Mouse (Mus musculus) liver, adult 2 months (tissue): ENCODE data around the gene Emc7. TPM values are rescaled to one million over a fixed set of nuclear protein-coding genes. Genes with fewer than 3 reads are reported as not detected.

Source experiments
- DNase-seq: peaks from one replicate; pipeline ENCODE4 v3.0.0-alpha.2; 2011; ENCODE audit warnings: low read depth, low spot score; ENCODE audit errors: extremely low read depth
- H3K27ac ChIP-seq: fragments of 200-500 bp; replicated peaks from 2 replicates; pipeline ENCODE4 v1.5.1; 2012; ENCODE audit warnings: low read depth, mild to moderate bottlenecking, control low read depth, inconsistent platforms, low read length; ENCODE audit not compliant: insufficient read depth
- H3K27me3 ChIP-seq: fragments of 200-500 bp; 2 replicates; pipeline ENCODE4 v1.6.1; 2012; ENCODE audit warnings: mild to moderate bottlenecking, moderate library complexity, low read length, inconsistent platforms; ENCODE audit not compliant: control insufficient read depth, insufficient read depth
- H3K36me3 ChIP-seq: fragments of 200-500 bp; 2 replicates; pipeline ENCODE4 v1.6.1; 2012; ENCODE audit warnings: low read length, inconsistent platforms; ENCODE audit not compliant: control insufficient read depth, insufficient read depth
- H3K4me1 ChIP-seq: fragments of 200-500 bp; 2 replicates; pipeline ENCODE4 v1.6.1; 2011; ENCODE audit warnings: low read length; ENCODE audit not compliant: control insufficient read depth, insufficient read depth
- H3K4me3 ChIP-seq: fragments of 200-500 bp; 2 replicates; pipeline ENCODE4 v1.5.1; 2011; ENCODE audit warnings: low read depth, mild to moderate bottlenecking, control low read depth, low read length, moderate library complexity; ENCODE audit not compliant: insufficient read depth
- H3K79me2 ChIP-seq: fragments of 200-500 bp; 2 replicates; pipeline ENCODE4 v1.6.1; 2012; ENCODE audit warnings: inconsistent platforms, mild to moderate bottlenecking, low read length, moderate library complexity; ENCODE audit not compliant: control insufficient read depth, insufficient read depth
- H3K9ac ChIP-seq: fragments of 200-500 bp; 2 replicates; pipeline ENCODE4 v1.6.1; 2012; ENCODE audit warnings: low read depth, mild to moderate bottlenecking, control low read depth, inconsistent platforms, low read length
- CTCF ChIP-seq: fragments of 200-500 bp; IDR thresholded peaks from 2 replicates; pipeline ENCODE4 v1.5.1; 2011; ENCODE audit warnings: low read depth, low read length, control low read depth
- POLR2A ChIP-seq: fragments of 200-500 bp; IDR thresholded peaks from 2 replicates; pipeline ENCODE4 v1.6.1; 2011; ENCODE audit warnings: low read length, control low read depth; ENCODE audit not compliant: insufficient read depth; ENCODE audit errors: extremely low read depth
- WGBS: fragments of 180-500 bp; shearing (Covaris S2); methylation state at CpG from one replicate; pipeline ENCODE4 v1.1.7; 2018; 5-methylcytosine and 5-hydroxymethylcytosine counted together
- polyA plus RNA-seq: library from polyadenylated mRNA; depleted of rRNA; stranded (reverse); fragments of >200 nt; gene quantifications from 2 replicates; pipeline ENCODE4 v1.2.3, GENCODE M21; 2012; rRNA removed
- total RNA-seq: library from RNA; depleted of rRNA; stranded (reverse); fragments of >200 nt; gene quantifications from 2 replicates; pipeline ENCODE4 v1.2.3, GENCODE M21; 2014; rRNA removed

Emc7 gene
- total and polyA plus RNA-seq, 2 experiments, result 8.0 to 19.9 TPM

- H3K27ac ChIP-seq, result no peak overlapping the region
- no peaks in the 10 kb centered on the region; the same call in 1 of the 2 replicates for H3K4me1 ChIP-seq
- H3K9ac ChIP-seq, result no peak overlapping the region
- no peak for DNase-seq
- peaks cover 6% of the 10 kb centered on the region; the same call in 1 of the 2 replicates for H3K36me3 ChIP-seq
- no peak for TF ChIP-seq POLR2A
- TF ChIP-seq CTCF, result no peak
- no peaks in the 10 kb centered on the region for H3K27me3 ChIP-seq
- H3K4me3 ChIP-seq, result no peak overlapping the region
- 0 out of 2 replicates have a peak, but pooled peaks cover 5% of the 10 kb centered on the region for H3K79me2 ChIP-seq
- 80% methylated on average over 3 of the region's 3 CpGs for WGBS
Measured at GRCm38 (mm10) chr2:112517218-112517617, 62.4 kb downstream of the Emc7 start.

GRCm38 (mm10) chr2:112518541-112518940 lies 63.7 kb downstream of the Emc7 start:
- Histone ChIP-seq H3K4me1 (no peaks in the 10 kb centered on the region; the same call in 1 of the 2 replicates), H3K27ac (no peak overlapping the region), H3K36me3 (peaks cover 6% of the 10 kb centered on the region; the same call in 1 of the 2 replicates), H3K9ac (no peak overlapping the region), H3K79me2 (0 out of 2 replicates have a peak, but pooled peaks cover 5% of the 10 kb centered on the region), H3K27me3 (no peaks in the 10 kb centered on the region), H3K4me3 (no peak overlapping the region)
- TF ChIP-seq CTCF (no peak), POLR2A (no peak)
- no peak for DNase-seq

DNA sequence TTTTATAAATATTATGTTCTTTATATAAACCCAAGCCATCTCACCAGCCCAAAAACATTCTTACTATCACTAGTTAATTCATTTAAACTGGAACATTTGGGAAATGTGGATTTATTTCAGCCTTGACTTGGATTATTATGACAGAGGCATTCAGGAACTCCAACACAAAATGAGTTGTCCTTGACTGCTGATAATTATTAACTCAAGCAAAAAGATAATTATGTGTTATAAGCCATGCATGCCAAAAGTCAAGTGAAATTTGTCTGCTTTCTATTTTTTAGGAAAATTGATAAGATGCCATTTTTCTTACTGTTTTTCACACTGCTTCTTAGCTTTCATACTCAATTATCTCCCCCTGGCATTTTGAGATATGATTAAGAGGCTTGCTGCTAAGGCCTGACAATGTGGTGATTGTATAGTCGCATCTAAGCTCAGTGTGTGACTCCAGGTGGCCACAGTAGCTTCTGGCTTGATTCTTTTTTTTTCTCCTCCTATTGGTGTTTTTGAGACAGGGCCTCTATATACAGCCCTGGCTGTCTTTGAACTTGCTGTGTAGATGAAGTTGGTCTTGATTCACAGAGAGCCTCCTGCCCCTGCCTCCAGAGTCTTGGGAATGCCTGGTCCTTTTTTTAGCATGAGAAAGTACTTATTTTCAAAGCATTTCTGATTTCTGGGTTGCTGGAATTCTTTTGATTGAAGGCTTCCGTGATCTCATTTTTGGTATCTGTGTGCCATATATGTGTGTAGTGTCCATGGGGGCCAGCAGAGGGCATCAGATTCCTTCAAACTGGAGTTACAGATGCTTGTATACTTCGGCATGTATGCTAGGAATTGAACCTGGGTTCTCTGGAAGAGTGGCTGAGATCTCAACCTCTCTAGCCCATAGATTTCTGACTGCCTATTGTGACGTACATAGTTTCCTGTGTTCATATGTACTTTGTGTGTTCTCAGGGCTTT lies 66.0 kb downstream of the Emc7 start:
- 90% methylated on average over 4 of the region's 4 CpGs for WGBS
- H3K4me1 ChIP-seq, result no peaks in the 10 kb centered on the region; the same call in 1 of the 2 replicates
- H3K36me3 ChIP-seq, result peaks cover 4% of the 10 kb centered on the region; the same call in 1 of the 2 replicates
- peak; percentile 52 for DNase-seq
- TF ChIP-seq POLR2A, result no peak
- no peak for TF ChIP-seq CTCF
- H3K9ac ChIP-seq, result no peak overlapping the region
- no peak overlapping the region for H3K27ac ChIP-seq
- no peak overlapping the region for H3K4me3 ChIP-seq
- H3K27me3 ChIP-seq, result no peaks in the 10 kb centered on the region
- 0 out of 2 replicates have a peak, but pooled peaks cover 5% of the 10 kb centered on the region for H3K79me2 ChIP-seq

Other genes with a start within 250 kb of the Emc7 start
- 0.09 and 0.67 TPM in 2 replicates for gene Lpcat4, start 215.5 kb upstream of the Emc7 start, total RNA-seq
- gene Lpcat4, start 215.5 kb upstream of the Emc7 start, polyA plus RNA-seq, result 2.2 and 2.4 TPM in 2 replicates
- not detected in 2 replicates for gene Nutm1, start 195.7 kb upstream of the Emc7 start, total RNA-seq
- gene Nutm1, start 195.7 kb upstream of the Emc7 start, polyA plus RNA-seq, result not detected in 2 replicates
- 71.2 and 82.6 TPM in 2 replicates for gene Nop10, start 193.1 kb upstream of the Emc7 start, total RNA-seq
- 61.7 and 67.8 TPM in 2 replicates for gene Nop10, start 193.1 kb upstream of the Emc7 start, polyA plus RNA-seq
- gene Slc12a6, start 189.2 kb upstream of the Emc7 start, total RNA-seq, result 12.9 and 14.8 TPM in 2 replicates
- 4.0 and 5.2 TPM in 2 replicates for gene Slc12a6, start 189.2 kb upstream of the Emc7 start, polyA plus RNA-seq
- gene Gm21985, start 188.7 kb upstream of the Emc7 start, total RNA-seq, result not detected in 2 replicates
- not detected in 2 replicates for gene Gm21985, start 188.7 kb upstream of the Emc7 start, polyA plus RNA-seq
- gene Emc4, start 87.0 kb upstream of the Emc7 start, total RNA-seq, result 60.2 and 65.5 TPM in 2 replicates
- 78.6 and 88.5 TPM in 2 replicates for gene Emc4, start 87.0 kb upstream of the Emc7 start, polyA plus RNA-seq
- 3.6 and 4.2 TPM in 2 replicates for gene Katnbl1, start 75.8 kb upstream of the Emc7 start, total RNA-seq
- 0.60 and 0.93 TPM in 2 replicates for gene Katnbl1, start 75.8 kb upstream of the Emc7 start, polyA plus RNA-seq
- not detected in 2 replicates for gene Chrm5, start 25.8 kb downstream of the Emc7 start, total RNA-seq
- not detected in 2 replicates for gene Chrm5, start 25.8 kb downstream of the Emc7 start, polyA plus RNA-seq
- gene Aven, start 38.0 kb downstream of the Emc7 start, total RNA-seq, result 8.9 and 16.2 TPM in 2 replicates
- gene Aven, start 38.0 kb downstream of the Emc7 start, polyA plus RNA-seq, result 4.5 and 4.6 TPM in 2 replicates